Mouse (Mus musculus) hindlimb bud, embryonic 11.5 days (tissue): ENCODE data around the gene Plscr2.

Source experiments
- DNase-seq: peaks from one replicate; pipeline ENCODE4 v3.0.0-alpha.2; 2012; ENCODE audit warnings: low read depth, low spot score; ENCODE audit errors: extremely low spot score

Plscr2 gene

DNA sequence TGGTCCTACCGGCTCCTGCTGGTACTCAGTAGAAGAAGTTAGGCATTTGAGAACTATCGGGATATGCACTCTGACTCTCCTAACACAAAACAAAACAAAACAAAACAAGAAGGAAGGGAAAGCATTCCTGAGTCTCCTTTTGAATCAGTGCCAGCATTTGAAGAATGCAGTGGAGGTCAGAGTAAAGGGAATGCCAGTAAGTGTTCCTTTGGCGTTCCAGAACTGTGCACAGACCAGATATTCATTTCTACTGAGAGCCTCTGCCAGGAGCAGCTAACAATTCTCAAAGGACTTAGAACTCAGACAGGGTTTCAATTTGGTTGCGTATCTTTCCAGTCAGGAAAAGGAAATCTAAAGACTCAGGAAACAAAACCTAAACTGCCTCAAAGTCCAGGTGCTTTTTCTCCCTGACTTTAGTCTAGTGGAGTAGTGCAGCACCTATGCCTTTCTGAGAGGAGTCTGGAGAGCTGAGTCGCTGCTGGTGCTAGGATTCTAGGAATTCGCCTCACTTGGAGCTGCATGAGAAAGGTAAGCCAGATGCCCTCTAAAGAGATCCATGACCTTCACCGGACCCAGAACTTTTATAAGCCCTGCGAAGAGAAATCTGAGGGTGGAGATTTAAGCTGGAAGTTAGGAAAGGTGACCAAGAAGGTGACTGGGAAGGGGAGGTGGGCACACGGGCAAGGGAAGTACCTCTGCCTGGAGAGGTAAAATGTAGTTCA lies at the start of gene Plscr2:
TSS of gene Plscr2 (plus strand) at position 117 of the 722 bp plus-strand sequence.
- no peak for DNase-seq

DNA sequence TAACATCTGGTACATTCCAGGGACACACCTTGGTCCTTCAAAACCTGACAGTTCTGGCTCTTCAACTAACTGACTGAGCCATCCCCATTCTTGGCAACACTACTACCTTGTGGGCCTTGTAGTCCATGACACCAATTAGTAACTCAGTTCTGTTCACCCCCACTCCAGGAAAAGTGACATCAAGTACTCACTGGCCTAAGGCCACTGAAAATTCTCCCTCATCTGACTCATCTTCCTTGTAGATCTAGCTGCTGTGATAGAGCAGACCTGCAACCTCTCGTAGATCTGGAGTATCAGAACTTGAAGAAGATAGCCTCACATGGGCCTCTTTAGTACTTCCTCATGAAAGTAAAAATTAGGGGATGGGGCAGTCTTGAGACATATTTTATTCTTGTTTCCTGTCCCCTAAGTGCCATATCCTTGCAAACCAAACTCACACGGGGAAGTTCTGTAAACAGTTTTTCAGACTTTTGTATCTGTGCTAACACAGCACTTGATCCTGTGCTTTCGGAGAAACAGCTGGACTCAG lies 49.2 kb upstream of the Plscr2 start:
- DNase-seq: no peak

GRCm38 (mm10) chr9:92226795-92227194 lies 48.6 kb upstream of the Plscr2 start:
- DNase-seq: no peak

- no peak for DNase-seq
Measured at GRCm38 (mm10) chr9:92228867-92229832, 46.3 kb upstream of the Plscr2 start.

- DNase-seq: no peak
Measured at GRCm38 (mm10) chr9:92229833-92230205, 45.6 kb upstream of the Plscr2 start.

- DNase-seq: no peak
Measured at GRCm38 (mm10) chr9:92234901-92235458, 40.4 kb upstream of the Plscr2 start.

DNA sequence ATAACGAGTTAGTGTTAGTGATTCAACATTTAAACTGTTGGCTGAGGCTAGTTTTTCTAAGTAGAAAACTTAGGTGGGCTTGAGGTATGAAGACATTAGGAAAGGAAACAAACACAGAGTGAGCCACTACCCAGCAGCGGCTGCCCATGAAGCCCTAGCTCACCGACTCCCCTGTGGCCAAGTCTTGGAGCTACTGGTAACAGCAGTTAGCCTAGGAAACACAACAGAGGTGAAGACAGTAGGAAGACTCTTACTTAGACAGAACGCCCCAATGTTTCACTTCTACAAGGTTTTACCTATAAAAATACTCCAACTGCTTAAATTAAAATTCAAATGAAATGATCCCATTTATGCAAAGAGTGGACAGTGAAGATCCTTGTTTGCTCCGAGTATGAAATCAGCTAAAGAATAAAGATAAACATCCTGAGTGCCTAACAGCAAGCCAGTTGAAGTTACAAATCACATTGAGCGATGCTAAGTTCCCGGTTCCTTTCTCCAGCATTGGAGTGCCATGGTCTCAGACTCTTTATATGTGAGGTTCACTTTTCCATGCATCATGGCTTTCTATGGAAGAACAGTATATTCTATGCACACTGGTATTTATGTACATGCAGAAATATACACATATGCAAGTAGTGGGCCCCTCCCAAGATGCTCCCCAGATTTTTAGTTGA lies 26.5 kb upstream of the Plscr2 start:
- no peak for DNase-seq

- no peak for DNase-seq
Measured at GRCm38 (mm10) chr9:92249447-92249852, 26.0 kb upstream of the Plscr2 start, which contains the start of gene Plscr1. TSS of gene Plscr1 (plus strand) at chr9:92249750.

- peak; percentile 33 for DNase-seq
Measured at GRCm38 (mm10) chr9:92249987-92250772, 25.2 kb upstream of the Plscr2 start.

DNA sequence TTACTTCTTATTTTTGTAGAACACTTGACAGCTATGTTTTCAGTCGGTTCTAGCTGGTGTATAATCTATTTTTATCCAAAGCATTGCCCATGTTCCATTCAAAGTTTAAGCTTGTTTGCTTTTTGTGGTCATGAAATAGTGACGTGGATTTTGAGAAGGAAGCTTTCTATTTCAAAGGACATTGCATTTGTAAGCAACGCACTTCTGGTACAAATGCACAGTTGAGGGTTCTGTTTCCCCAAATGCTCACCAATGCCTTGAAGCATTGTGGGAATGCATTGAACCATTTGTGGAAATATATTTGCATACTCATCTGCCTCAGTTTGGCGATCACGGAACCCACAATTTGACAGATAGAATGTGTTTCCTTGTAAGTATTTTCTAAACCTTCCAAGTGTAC lies 22.7 kb upstream of the Plscr2 start:
- DNase-seq: no peak

GRCm38 (mm10) chr9:92253585-92254321 lies 21.6 kb upstream of the Plscr2 start:
- DNase-seq: no peak

DNA sequence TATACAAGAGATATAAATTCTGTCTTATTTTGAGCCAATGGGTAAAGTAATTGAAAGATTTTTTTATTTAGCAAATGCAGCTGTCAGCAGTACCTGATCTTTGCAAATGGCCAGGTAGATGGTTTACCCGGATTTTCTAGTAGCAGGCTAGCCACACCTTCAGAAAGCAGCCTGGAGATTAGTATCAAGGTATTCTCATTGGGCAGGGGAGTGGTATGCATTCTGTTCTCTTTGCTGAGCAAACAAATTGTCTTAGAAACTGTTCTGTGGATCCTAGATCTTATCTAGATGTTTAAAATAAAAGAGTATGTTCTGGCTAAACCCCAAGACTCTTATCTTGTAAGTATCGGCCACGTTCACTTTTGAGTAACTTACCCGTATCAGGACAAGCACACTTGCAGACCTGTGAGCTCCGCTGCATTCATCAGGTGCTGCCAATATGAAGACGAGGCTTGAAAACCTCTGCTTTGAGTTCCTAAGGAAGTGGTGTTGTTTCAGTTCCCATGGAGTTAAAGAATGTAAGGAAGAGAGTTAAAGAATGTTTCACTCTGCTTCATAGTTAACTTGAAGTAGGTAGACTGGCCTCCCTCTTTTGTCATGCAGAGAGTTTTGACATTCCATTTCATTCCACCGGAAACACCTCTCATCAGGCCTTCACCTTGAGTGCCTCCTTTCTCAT lies 14.8 kb upstream of the Plscr2 start:
- no peak for DNase-seq

DNA sequence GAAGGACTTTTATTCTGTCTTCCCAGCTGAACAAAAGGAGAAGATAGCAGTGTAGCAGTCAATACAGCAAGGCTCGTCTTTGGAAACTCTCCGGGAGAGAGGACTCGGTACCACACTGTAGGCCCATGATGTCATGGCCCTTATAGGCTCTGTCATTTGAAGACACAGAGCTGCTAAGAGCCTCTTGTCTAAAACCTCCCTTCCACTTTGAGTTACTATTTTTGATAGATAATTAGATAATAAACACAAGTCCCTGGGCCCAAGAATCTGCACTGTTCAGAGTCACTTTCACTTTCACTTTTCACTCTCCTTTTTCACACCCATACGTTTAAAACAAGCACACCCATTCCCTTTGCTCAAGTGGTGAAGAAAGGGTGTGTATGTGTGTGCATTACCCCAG lies 9.7 kb upstream of the Plscr2 start:
- no peak for DNase-seq

DNA sequence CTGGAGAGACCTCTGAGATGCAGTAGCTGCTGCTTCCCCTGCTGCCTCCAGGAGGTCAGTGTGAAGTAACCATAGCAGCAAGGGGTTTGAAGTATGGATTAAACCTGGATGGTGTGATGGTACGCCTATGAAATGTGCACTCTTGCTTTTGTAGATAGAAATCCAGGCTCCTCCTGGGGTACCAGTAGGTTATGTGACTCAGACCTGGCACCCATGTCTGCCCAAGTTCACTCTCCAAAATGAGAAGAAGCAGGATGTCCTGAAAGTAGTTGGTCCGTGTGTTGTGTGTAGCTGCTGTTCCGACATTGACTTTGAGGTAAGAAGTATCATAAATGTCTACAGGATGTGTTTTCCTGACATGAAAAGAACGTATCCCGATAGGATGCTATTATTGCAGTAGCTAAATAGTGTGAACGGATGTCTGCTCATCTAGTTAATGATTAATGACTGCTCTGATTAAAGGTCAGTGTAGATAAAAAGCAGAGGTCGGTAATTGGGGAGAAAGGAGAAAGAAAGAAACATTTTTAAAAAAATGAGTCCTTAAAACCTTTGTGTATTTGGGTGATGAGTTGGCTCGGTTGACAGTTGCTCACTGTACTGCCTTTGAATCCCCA lies 8.7 kb upstream of the Plscr2 start:
- no peak for DNase-seq

DNA sequence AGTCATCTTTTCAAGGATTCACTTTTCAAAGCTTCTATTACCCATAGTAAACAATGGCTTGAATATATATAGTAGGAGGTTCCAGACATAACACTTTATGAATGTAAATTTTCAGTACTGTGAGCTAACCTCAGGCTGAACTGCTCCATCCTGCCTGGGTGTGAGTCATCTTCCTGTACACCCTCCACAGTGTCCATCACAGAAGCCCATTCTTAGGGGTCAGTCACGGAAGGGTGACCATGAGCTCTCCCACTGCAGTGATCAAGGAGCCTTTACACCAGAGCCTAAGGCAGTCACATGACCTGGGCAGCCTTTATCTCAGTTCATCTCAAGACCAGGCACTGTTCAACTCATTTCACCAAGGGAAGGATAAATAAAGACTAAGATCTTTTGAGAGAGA lies 7.7 kb upstream of the Plscr2 start:
- no peak for DNase-seq

DNA sequence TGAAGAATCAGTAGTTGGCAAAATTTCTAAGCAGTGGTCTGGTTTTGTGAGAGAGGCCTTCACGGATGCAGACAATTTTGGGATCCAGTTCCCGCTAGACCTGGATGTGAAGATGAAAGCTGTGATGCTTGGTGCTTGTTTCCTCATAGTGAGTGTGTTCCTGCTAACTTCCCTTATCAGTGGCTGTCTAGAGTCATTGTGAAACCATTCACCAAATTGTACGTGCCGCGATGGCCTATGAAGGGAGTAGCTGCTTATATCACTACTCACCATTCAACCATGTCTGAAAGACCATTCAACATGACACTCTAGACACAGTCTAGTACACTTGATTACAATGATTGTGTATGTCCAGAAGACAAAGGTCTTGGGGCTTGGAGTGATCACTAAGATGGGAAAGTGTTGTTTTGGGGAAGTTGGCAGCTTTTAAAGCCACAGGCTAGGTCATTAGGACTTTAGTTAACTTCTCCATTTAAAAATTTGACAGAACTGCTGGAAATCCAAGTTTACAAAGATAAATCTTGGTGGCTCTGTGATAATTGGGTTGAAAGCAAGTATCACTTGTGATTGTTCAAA lies 5.5 kb upstream of the Plscr2 start:
- DNase-seq: no peak

DNA sequence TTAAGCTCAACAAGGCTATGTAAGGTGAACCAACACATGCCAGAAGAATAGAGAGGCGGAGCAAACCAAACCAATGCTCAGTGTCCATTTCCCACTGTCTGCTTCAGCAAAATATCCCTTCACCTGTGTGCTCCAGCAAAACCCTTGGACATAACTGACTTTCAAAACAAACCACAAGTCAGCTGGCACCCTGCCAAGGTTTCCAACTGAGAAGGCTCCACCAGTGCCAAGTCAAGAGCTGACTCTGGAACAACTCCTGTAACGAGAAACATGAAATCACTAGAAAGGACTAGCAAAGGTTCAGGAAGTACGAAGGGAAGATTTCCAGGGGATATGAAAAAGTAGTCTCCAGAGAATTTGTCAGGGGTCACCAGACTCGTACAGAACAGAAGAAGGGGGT lies 4.5 kb upstream of the Plscr2 start:
- no peak for DNase-seq

GRCm38 (mm10) chr9:92272650-92273049 lies 2.8 kb upstream of the Plscr2 start:
- no peak for DNase-seq
